ENCODE assay signal across 11 mouse cellular contexts in the genomic region with DNA sequence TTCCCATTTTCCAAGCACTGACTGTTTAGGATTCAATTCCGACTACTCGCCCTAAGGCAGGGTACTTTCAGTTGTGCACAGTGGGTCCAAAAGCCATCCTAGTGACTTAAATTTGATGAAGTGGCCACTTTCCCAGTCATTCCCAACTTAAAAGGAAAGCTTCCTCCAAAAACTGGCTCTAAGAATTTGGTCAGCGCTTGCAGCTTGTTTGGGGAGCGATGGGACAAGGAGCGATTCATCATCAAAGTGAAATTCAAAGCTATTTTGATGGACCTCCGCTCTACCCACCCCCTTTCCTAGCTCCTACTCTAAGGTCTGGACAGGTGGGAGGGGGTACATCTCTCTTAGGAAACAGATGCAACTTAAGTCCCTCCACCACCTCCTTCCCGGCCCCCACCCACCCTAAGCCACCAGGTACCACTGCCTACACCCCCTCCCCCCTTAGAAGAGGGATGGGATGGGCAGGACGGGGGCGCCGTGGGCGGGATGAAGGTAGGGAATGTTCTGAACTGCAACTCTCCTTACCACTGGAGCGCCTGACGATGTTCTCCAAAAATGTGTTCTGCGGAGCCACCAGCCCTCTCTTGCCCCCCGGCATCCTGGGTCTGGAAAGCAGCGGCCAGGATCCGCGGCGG. TPM values are rescaled to one million over a fixed set of nuclear protein-coding genes. Genes with fewer than 3 reads are reported as not detected.
DNase-seq lines count a peak whose midpoint lies in the region; ATAC-seq lines count a peak whose summit lies in the region.
"Had no signal": no experiment of that assay in that cellular context is flagged by ENCODE, and none has a peak within 500 bp of the region (broad histone marks: within the 10 kb centered on the region; RNA-seq: fewer than 3 reads in every experiment).

No protein-coding gene starts in this region.

- 0 out of 2 replicates have a peak, but pooled peaks cover 4% of the 10 kb centered on the region for H3K4me1 ChIP-seq in kidney, embryonic 14.5 days (ENCODE audit: control insufficient read depth, insufficient read depth, low read length)
- peaks cover 31% of the 10 kb centered on the region for H3K4me1 ChIP-seq in forebrain, embryonic 15.5 days
- peaks cover 21% of the 10 kb centered on the region for H3K4me1 ChIP-seq in midbrain, embryonic 10.5 days

- 2% methylated on average over 19 of the region's 19 CpGs for WGBS in kidney, embryonic 14.5 days
- 3% methylated on average over 19 of the region's 19 CpGs for WGBS in forebrain, embryonic 15.5 days
- 4% methylated on average over 19 of the region's 19 CpGs for WGBS in midbrain, embryonic 10.5 days

- H3K27me3 ChIP-seq in kidney, embryonic 14.5 days (ENCODE audit: control insufficient read depth, insufficient read depth, low read length), result peaks cover 43% of the 10 kb centered on the region
- no peaks in the 10 kb centered on the region for H3K27me3 ChIP-seq in forebrain, embryonic 15.5 days
- H3K27me3 ChIP-seq in midbrain, embryonic 10.5 days (ENCODE audit: low read depth, poor library complexity, severe bottlenecking), result peaks cover 52% of the 10 kb centered on the region

- no peaks in the 10 kb centered on the region for H3K36me3 ChIP-seq in kidney, embryonic 14.5 days (ENCODE audit: control insufficient read depth, insufficient read depth, low read length)
- H3K36me3 ChIP-seq in forebrain, embryonic 15.5 days, result no peaks in the 10 kb centered on the region
- no peaks in the 10 kb centered on the region for H3K36me3 ChIP-seq in midbrain, embryonic 10.5 days
- H3K36me3 ChIP-seq: G1E had no signal

- H3K27ac ChIP-seq in kidney, embryonic 14.5 days (ENCODE audit: low read depth, low read length), result no peak overlapping the region
- H3K27ac ChIP-seq in forebrain, embryonic 15.5 days (replicated peaks), result peak overlapping the region; percentile 91
- peak overlapping the region; percentile 77 for H3K27ac ChIP-seq in midbrain, embryonic 10.5 days (replicated peaks)

- no peak for DNase-seq in kidney, postnatal 25 days
- peak; percentile 7 for DNase-seq in Muller cell, postnatal 12 days (ENCODE audit: inconsistent ontology term)
- no peak for DNase-seq in midbrain, embryonic 10.5 days (ENCODE audit: low spot score)
- DNase-seq in spleen, postnatal 4 days (ENCODE audit: low spot score in 2 of 2), result no peak
- DNase-seq in frontal cortex, adult 2 months (ENCODE audit: extremely low spot score in 1 of 2, low spot score in 1 of 2), result no peak
- no peak for DNase-seq in layer of hippocampus, adult 9-10 months (ENCODE audit: low spot score)
- DNase-seq: lung, postnatal 36 days had no signal

- ATAC-seq in kidney, embryonic 14.5 days (ENCODE audit: low FRiP score, low TSS enrichment), result peak; percentile 67
- peak; percentile 29 for ATAC-seq in forebrain, embryonic 15.5 days (replicated peaks)

- H3K4me2 ChIP-seq in kidney, embryonic 14.5 days (replicated peaks; ENCODE audit: low read depth, low read length), result peak overlapping the region; percentile 69
- peak overlapping the region; percentile 60 for H3K4me2 ChIP-seq in forebrain, embryonic 15.5 days (replicated peaks)

- peak overlapping the region; percentile 41 for H3K4me3 ChIP-seq in kidney, embryonic 14.5 days (ENCODE audit: low read length)
- peak overlapping the region; percentile 71 for H3K4me3 ChIP-seq in forebrain, embryonic 15.5 days
- peak overlapping the region; percentile 72 for H3K4me3 ChIP-seq in midbrain, embryonic 10.5 days

- H3K9ac ChIP-seq in kidney, embryonic 14.5 days (ENCODE audit: low read depth, low read length), result no peak overlapping the region; the same call in 1 of the 2 replicates
- H3K9ac ChIP-seq in forebrain, embryonic 15.5 days (replicated peaks), result peak overlapping the region; percentile 69

- no peaks in the 10 kb centered on the region for H3K9me3 ChIP-seq in kidney, embryonic 14.5 days (ENCODE audit: control insufficient read depth, low read length)
- no peaks in the 10 kb centered on the region for H3K9me3 ChIP-seq in forebrain, embryonic 15.5 days
- no peaks in the 10 kb centered on the region for H3K9me3 ChIP-seq in midbrain, embryonic 10.5 days (replicated peaks)
- H3K9me3 ChIP-seq: G1E had no signal

RNA-seq across cellular contexts. Expression of gene Kcnh5, which starts 1.1 kb away (rescaled TPM):
- polyA plus RNA-seq in kidney, embryonic 14.5 days (2014; fragmentation: Nextera tagmentation; extraction: Ambion mirVana), result 0.44 and 0.45 TPM in 2 replicates
- 3.1 and 3.4 TPM in 2 replicates for polyA plus RNA-seq in forebrain, embryonic 15.5 days (2015; fragmentation: Nextera tagmentation; extraction: Ambion mirVana)
- polyA plus RNA-seq in midbrain, embryonic 10.5 days (2016; fragmentation: Nextera tagmentation; extraction: Ambion mirVana), result 0.67 and 0.68 TPM in 2 replicates
- 5.5 and 7.4 TPM in 2 replicates for polyA plus RNA-seq in frontal cortex, adult 2 months (2012; rRNA removed)
- polyA plus RNA-seq: G1E; spleen, adult 2 months had no signal
